Mouse (Mus musculus) MEL (cell line): ENCODE results near the gene Top3a. TPM values are rescaled to one million over a fixed set of nuclear protein-coding genes. Genes with fewer than 3 reads are reported as not detected.

Experiments
- DNase-seq: peaks from one replicate; pipeline ENCODE4 v3.0.0; 2011; ENCODE audit warnings: low read depth, low spot score
- H3K27ac ChIP-seq: 2 replicates; pipeline ENCODE4 v1.5.1; 2012; ENCODE audit warnings: low read depth, mild to moderate bottlenecking, control low read depth, low read length, moderate library complexity; ENCODE audit not compliant: control insufficient read depth
- H3K27me3 ChIP-seq, 2 experiments: fragments of 150-350 bp in 1 of 2; sonication (generic) in 1 of 2; 2 replicates each; pipeline ENCODE4 v1.6.1; 2012; ENCODE audit warnings: low read length in 2 of 2, mild to moderate bottlenecking in 2 of 2, improper control_type of control experiment in 1 of 2, moderate library complexity in 1 of 2; ENCODE audit not compliant: insufficient read depth in 2 of 2, control insufficient read depth in 1 of 2
- H3K36me3 ChIP-seq, 2 experiments: 2 replicates each; pipeline ENCODE4 v1.6.1; 2012 to 2014; ENCODE audit warnings: low read length in 2 of 2, improper control_type of control experiment in 1 of 2, inconsistent platforms in 1 of 2, mild to moderate bottlenecking in 1 of 2; ENCODE audit not compliant: insufficient read depth in 2 of 2, control insufficient read depth in 1 of 2
- H3K4me1 ChIP-seq, 2 experiments: fragments of 150-350 bp in 1 of 2; sonication (generic) in 1 of 2; 2 replicates each; pipeline ENCODE4 v1.6.1; 2012; ENCODE audit warnings: low read length in 2 of 2, improper control_type of control experiment in 1 of 2, mild to moderate bottlenecking in 1 of 2; ENCODE audit not compliant: insufficient read depth in 2 of 2, control insufficient read depth in 1 of 2
- H3K4me3 ChIP-seq, 2 experiments: fragments of 150-350 bp in 1 of 2; sonication (generic) in 1 of 2; 2 replicates each; pipeline ENCODE4 v1.5.1; 2012; ENCODE audit warnings: low read depth in 2 of 2, low read length in 2 of 2, mild to moderate bottlenecking in 2 of 2, moderate library complexity in 2 of 2, control low read depth in 1 of 2, improper control_type of control experiment in 1 of 2; ENCODE audit not compliant: control insufficient read depth in 1 of 2, insufficient read depth in 1 of 2
- H3K79me2 ChIP-seq: 2 replicates; pipeline ENCODE4 v1.6.1; 2012; ENCODE audit warnings: mild to moderate bottlenecking, low read length, moderate library complexity; ENCODE audit not compliant: control insufficient read depth, poor library complexity, insufficient read depth
- H3K9ac ChIP-seq: 2 replicates; pipeline ENCODE4 v1.6.1; 2012; ENCODE audit warnings: low read depth, mild to moderate bottlenecking, control low read depth, low read length, moderate library complexity; ENCODE audit not compliant: control insufficient read depth, poor library complexity, severe bottlenecking
- H3K9me3 ChIP-seq: fragments of 150-350 bp; sonication (generic); replicated peaks from 2 replicates; pipeline ENCODE4 v1.6.1; 2012; ENCODE audit warnings: mild to moderate bottlenecking, low read length, improper control_type of control experiment, moderate library complexity; ENCODE audit not compliant: insufficient read depth
- BHLHE40 ChIP-seq: IDR thresholded peaks from 2 replicates; pipeline ENCODE4 v1.6.1; 2012; ENCODE audit warnings: low read depth, mild to moderate bottlenecking, inconsistent platforms, low read length, improper control_type of control experiment, borderline replicate concordance
- CHD1 ChIP-seq: IDR thresholded peaks from 2 replicates; pipeline ENCODE4 v1.6.1; 2012; ENCODE audit warnings: low read depth, mild to moderate bottlenecking, inconsistent platforms, low read length, improper control_type of control experiment
- CHD2 ChIP-seq: IDR thresholded peaks from 2 replicates; pipeline ENCODE4 v1.6.1; 2011; ENCODE audit warnings: low read length, improper control_type of control experiment
- E2F4 ChIP-seq: IDR thresholded peaks from 2 replicates; pipeline ENCODE4 v1.6.1; 2011; ENCODE audit warnings: low read depth, low read length, improper control_type of control experiment, borderline replicate concordance
- ELF1 ChIP-seq: IDR thresholded peaks from 2 replicates; pipeline ENCODE4 v1.6.1; 2014; ENCODE audit warnings: low read depth, mild to moderate bottlenecking, inconsistent platforms, low read length, improper control_type of control experiment, moderate library complexity
- EP300 ChIP-seq, 2 experiments: IDR thresholded peaks; 2 replicates each; pipeline ENCODE4 v1.6.1; 2011; ENCODE audit warnings: improper control_type of control experiment in 2 of 2, low read length in 2 of 2, low read depth in 1 of 2, mild to moderate bottlenecking in 1 of 2
- ETS1 ChIP-seq: IDR thresholded peaks from 2 replicates; pipeline ENCODE4 v1.6.1; 2012; ENCODE audit warnings: low read depth, mild to moderate bottlenecking, inconsistent platforms, low read length, improper control_type of control experiment, moderate library complexity
- GATA1 ChIP-seq: IDR thresholded peaks from 2 replicates; pipeline ENCODE4 v1.6.1; 2011; ENCODE audit warnings: low read depth, low read length, improper control_type of control experiment
- HCFC1 ChIP-seq: IDR thresholded peaks from 2 replicates; pipeline ENCODE4 v1.6.1; 2012; ENCODE audit warnings: low read depth, mild to moderate bottlenecking, inconsistent platforms, low read length, improper control_type of control experiment, moderate library complexity
- KAT2A ChIP-seq: conservative IDR thresholded peaks from 2 replicates; pipeline ENCODE4 v1.6.1; 2012; ENCODE audit warnings: low read depth, low read length, improper control_type of control experiment, inconsistent platforms
- MAFK ChIP-seq: IDR thresholded peaks from 2 replicates; pipeline ENCODE4 v1.6.1; 2011; ENCODE audit warnings: low read depth, mild to moderate bottlenecking, low read length, improper control_type of control experiment, borderline replicate concordance
- MAX ChIP-seq: IDR thresholded peaks from 2 replicates; pipeline ENCODE4 v1.6.1; 2011; ENCODE audit warnings: low read length, improper control_type of control experiment
- MAZ ChIP-seq: IDR thresholded peaks from 2 replicates; pipeline ENCODE4 v1.6.1; 2012; ENCODE audit warnings: low read depth, mild to moderate bottlenecking, inconsistent platforms, low read length, improper control_type of control experiment
- MXI1 ChIP-seq: IDR thresholded peaks from 2 replicates; pipeline ENCODE4 v1.6.1; 2011; ENCODE audit warnings: mild to moderate bottlenecking, low read depth, low read length, improper control_type of control experiment
- MYB ChIP-seq: IDR thresholded peaks from 2 replicates; pipeline ENCODE4 v1.6.1; 2011; ENCODE audit warnings: mild to moderate bottlenecking, low read depth, low read length, improper control_type of control experiment
- MYC ChIP-seq: IDR thresholded peaks from 2 replicates; pipeline ENCODE4 v1.6.1; 2011; ENCODE audit warnings: low read depth, mild to moderate bottlenecking, low read length, improper control_type of control experiment, moderate library complexity
- NELFE ChIP-seq: IDR thresholded peaks from 2 replicates; pipeline ENCODE4 v1.6.1; 2011; ENCODE audit warnings: low read depth, low read length, improper control_type of control experiment
- NRF1 ChIP-seq: IDR thresholded peaks from 2 replicates; pipeline ENCODE4 v1.6.1; 2014; ENCODE audit warnings: low read depth, mild to moderate bottlenecking, inconsistent platforms, low read length, improper control_type of control experiment, moderate library complexity; ENCODE audit not compliant: poor library complexity, insufficient read depth, severe bottlenecking
- POLR2A ChIP-seq, 2 experiments: IDR thresholded peaks; 2 replicates each; pipeline ENCODE4 v1.6.1; 2011 to 2012; ENCODE audit warnings: low read length in 2 of 2, mild to moderate bottlenecking in 2 of 2, control low read depth in 1 of 2, improper control_type of control experiment in 1 of 2, low read depth in 1 of 2, moderate library complexity in 1 of 2; ENCODE audit not compliant: control insufficient read depth in 1 of 2, insufficient read depth in 1 of 2, poor library complexity in 1 of 2
- POLR2AphosphoS2 ChIP-seq: IDR thresholded peaks from 2 replicates; pipeline ENCODE4 v1.6.1; 2011; ENCODE audit warnings: low read length, improper control_type of control experiment
- POLR2AphosphoS5 ChIP-seq: IDR thresholded peaks from 2 replicates; pipeline ENCODE4 v1.6.1; 2012; ENCODE audit warnings: low read depth, borderline replicate concordance, mild to moderate bottlenecking, inconsistent platforms, low read length, moderate library complexity, mixed read lengths
- RAD21 ChIP-seq: IDR thresholded peaks from 2 replicates; pipeline ENCODE4 v1.6.1; 2011; ENCODE audit warnings: mild to moderate bottlenecking, low read depth, low read length, improper control_type of control experiment
- RCOR1 ChIP-seq: IDR thresholded peaks from 2 replicates; pipeline ENCODE4 v1.6.1; 2012; ENCODE audit warnings: low read depth, mild to moderate bottlenecking, inconsistent platforms, low read length, improper control_type of control experiment
- SIN3A ChIP-seq: IDR thresholded peaks from 2 replicates; pipeline ENCODE4 v1.6.1; 2012; ENCODE audit warnings: low read length, improper control_type of control experiment, inconsistent platforms
- SMC3 ChIP-seq: IDR thresholded peaks from 2 replicates; pipeline ENCODE4 v1.6.1; 2011; ENCODE audit warnings: low read depth, low read length, improper control_type of control experiment
- TAL1 ChIP-seq: IDR thresholded peaks from 2 replicates; pipeline ENCODE4 v1.6.1; 2012; ENCODE audit warnings: mild to moderate bottlenecking, inconsistent platforms, low read length, moderate library complexity, mixed read lengths
- TBP ChIP-seq: IDR thresholded peaks from 2 replicates; pipeline ENCODE4 v1.8.0; 2011; ENCODE audit warnings: low read depth, low read length, improper control_type of control experiment
- TCF12 ChIP-seq: IDR thresholded peaks from 2 replicates; pipeline ENCODE4 v1.6.1; 2014; ENCODE audit warnings: low read depth, mild to moderate bottlenecking, inconsistent platforms, low read length, improper control_type of control experiment, moderate library complexity
- USF1 ChIP-seq: IDR thresholded peaks from 2 replicates; pipeline ENCODE4 v1.6.1; 2014; ENCODE audit warnings: low read depth, mild to moderate bottlenecking, inconsistent platforms, low read length, improper control_type of control experiment, moderate library complexity
- USF2 ChIP-seq, 2 experiments: IDR thresholded peaks; 2 replicates each; pipeline ENCODE4 v1.6.1; 2011 to 2012; ENCODE audit warnings: improper control_type of control experiment in 2 of 2, low read length in 2 of 2, borderline replicate concordance in 1 of 2, inconsistent platforms in 1 of 2, low read depth in 1 of 2, mild to moderate bottlenecking in 1 of 2; ENCODE audit not compliant: insufficient read depth in 1 of 2
- ZMIZ1 ChIP-seq: IDR thresholded peaks from 2 replicates; pipeline ENCODE4 v1.6.1; 2012; ENCODE audit warnings: low read depth, mild to moderate bottlenecking, inconsistent platforms, low read length, improper control_type of control experiment, moderate library complexity
- ZNF384 ChIP-seq: IDR thresholded peaks from 2 replicates; pipeline ENCODE4 v1.6.1; 2012; ENCODE audit warnings: low read depth, mild to moderate bottlenecking, inconsistent platforms, low read length, improper control_type of control experiment
- polyA plus RNA-seq, 2 experiments: library from polyadenylated mRNA; stranded (reverse) in 1 of 2; unstranded in 1 of 2; fragments of >175 nt in 1 of 2; fragments of >200 nt in 1 of 2; gene quantifications; 2 replicates each; pipeline versions ENCODE4 v1.2.1 to v1.2.4; 2012; ENCODE audit warnings: low replicate concordance in 2 of 2, low read depth in 1 of 2; ENCODE audit not compliant: insufficient read length in 2 of 2, insufficient read depth in 1 of 2, missing spikeins in 1 of 2
- total RNA-seq: library from RNA; depleted of rRNA; stranded (reverse); fragments of 300-350 nt; gene quantifications from 2 replicates; pipeline ENCODE4 v1.2.3, GENCODE M21; 2012; rRNA removed

Top3a gene
- 17.7 and 19.3 TPM in 2 replicates for total RNA-seq
- 10 to 100 TPM in 1 of 2 experiments, not detected in 1; 18.4 TPM for polyA plus RNA-seq

DNA sequence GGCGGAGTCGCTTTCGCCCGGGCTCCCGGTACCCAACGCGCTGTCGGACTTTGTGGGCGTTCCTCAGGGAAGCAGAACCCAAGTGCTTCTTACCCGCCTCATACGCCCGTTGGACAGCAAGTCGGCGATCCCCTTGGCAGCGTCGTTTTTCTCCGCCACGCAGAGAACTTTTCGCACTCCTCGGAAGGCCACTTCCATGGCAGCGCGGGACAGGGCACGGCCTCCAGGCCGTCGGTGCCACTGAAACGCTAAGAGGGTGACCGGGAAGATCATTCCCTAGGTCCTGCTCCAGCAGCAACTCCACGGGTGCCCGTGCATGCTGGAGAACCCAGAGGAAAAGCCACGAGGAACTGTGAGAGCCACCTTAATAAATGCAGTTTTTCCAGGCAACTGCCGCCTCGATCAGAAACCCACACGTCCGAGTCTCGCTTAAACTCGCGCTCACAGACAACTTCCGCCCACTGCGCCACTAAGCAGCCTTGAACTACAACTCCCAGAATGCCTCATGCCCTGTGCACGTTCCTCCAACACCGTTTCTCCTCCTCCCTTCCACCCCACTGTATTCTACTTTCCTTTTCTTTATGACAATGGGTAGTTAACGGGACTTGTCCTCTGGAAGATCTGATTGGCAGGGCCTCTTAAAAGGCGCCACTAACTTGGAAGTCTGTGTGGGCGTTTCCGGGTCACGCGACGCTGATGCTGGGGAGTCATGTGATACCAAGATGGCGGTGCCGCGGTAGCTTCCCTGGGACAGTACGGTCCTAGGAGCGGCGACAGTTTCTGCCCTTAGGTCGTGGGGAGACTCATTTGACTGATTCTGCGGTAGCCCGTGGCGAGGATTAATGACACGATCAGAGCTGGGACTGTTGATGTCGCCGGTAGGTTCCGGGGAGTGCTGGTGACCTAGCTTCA, at the start of gene Top3a, which contains the start of gene Smcr8:
Gene Top3a, minus strand, starts transcription at position 537 of the 912 bp plus-strand sequence.
Gene Smcr8, plus strand, starts transcription at position 696 of the 912 bp plus-strand sequence.
- Histone ChIP-seq H3K27me3 (no peaks in the 10 kb centered on the region), H3K9me3 (no peaks in the 10 kb centered on the region), H3K4me3 (peak within 1 kb of the TSS; percentile 73 to 82), H3K36me3 (peaks cover 0 to 61% of the 10 kb centered on the region in 2 experiments; a peak in 2 of 4 replicates), H3K4me1 (peaks cover 2 to 55% of the 10 kb centered on the region in 2 experiments; a peak in 3 of 4 replicates), H3K9ac (peak within 1 kb of the TSS; percentile 77), H3K27ac (peak within 1 kb of the TSS; percentile 87), H3K79me2 (peaks cover 81% of the 10 kb centered on the region)
- TF ChIP-seq RAD21 (no peak), GATA1 (0 out of 2 replicates have a peak, but pooled peaks have one; percentile 2), ZMIZ1 (peak; percentile 71), EP300 (IDR thresholded peaks at IDR 0.05; ENCODE audit: low read depth in 1 of 2, low read length in 2 of 2) (no peak; a peak in 2 of 4 replicates), TCF12 (peak; percentile 55), TBP (peak; percentile 86), POLR2A (IDR thresholded peaks at IDR 0.05; ENCODE audit: control insufficient read depth in 1 of 2, insufficient read depth in 1 of 2, low read depth in 1 of 2, low read length in 2 of 2, poor library complexity in 1 of 2) (peak; percentile 87 to 96), BHLHE40 (peak; percentile 99), MAX (peak; percentile 93), MAZ (no peak; the same call in 1 of the 2 replicates), CHD2 (peak; percentile 90), RCOR1 (peak; percentile 20; the same call in 1 of the 2 replicates), POLR2AphosphoS5 (no peak), SIN3A (peak; percentile 97), MAFK (no peak), SMC3 (no peak), NRF1 (peak; percentile 11; the same call in 1 of the 2 replicates), KAT2A (peak; percentile 87), MXI1 (peak; percentile 95), ETS1 (peak; percentile 77), CHD1 (peak; percentile 83; the same call in 1 of the 2 replicates), NELFE (peak; percentile 86), ELF1 (peak; percentile 95), USF2 (IDR thresholded peaks at IDR 0.05; ENCODE audit: borderline replicate concordance in 1 of 2, insufficient read depth in 1 of 2, low read depth in 1 of 2, low read length in 2 of 2) (peak; percentile 91 to 98), MYC (peak; percentile 99), E2F4 (peak; percentile 91), POLR2AphosphoS2 (peak; percentile 95), HCFC1 (peak; percentile 96), USF1 (peak; percentile 99), ZNF384 (no peak), TAL1 (no peak), MYB (peak; percentile 70)
- DNase-seq: peak; percentile 99
